Mouse (Mus musculus): ENCODE measurements at regions not wholly inside any gene's neighbourhood (a gene's known extent, or its start where the extent isn't known, plus 50 kb on each side); places are given as distances from the start of the nearest gene placed in this dataset.

DNA sequence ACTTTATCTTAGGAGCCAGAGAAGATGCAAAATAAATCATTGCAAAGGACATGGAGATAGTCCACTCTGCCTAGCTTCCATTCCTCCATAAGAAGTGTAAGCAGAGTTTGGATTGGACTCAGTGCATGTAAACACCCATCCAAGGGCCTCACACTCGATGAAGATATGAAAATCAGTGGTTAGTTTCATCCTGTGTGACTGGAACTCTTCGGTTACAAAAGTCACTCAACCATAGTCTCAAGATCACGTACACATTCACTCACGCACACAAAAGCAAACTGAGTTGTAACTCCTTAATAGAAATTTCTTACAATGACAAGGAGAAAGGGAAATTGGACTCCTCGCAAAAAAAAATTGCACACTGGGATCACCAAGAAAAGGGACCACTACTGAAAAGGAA is 206.9 kb downstream of the Wdr11 start:
- POLR2A ChIA-PET = no interaction called here
- CTCF ChIA-PET = no interaction called here

DNA sequence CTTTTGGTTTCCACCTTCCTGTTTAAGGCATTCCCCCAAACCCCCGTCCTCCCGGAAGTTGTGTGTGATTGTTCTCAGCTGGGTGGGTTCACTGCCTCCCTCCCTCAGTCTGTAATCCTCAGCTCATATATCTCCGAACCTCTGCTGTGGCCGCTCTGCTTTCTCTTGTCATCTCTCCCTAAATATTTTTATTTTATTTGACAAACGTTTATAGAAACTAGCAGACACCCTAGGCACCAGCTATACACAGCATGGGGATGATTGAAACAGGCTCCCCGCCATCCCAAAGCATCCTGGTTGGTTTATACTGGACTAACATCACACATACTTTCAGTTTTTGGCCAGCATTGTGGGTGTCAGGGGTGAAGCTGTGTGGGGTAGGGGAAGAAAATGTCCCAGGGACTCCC is 208.8 kb downstream of the Wdr11 start:
- ChIA-PET CTCF (no interaction called here), POLR2A (no interaction called here)

DNA sequence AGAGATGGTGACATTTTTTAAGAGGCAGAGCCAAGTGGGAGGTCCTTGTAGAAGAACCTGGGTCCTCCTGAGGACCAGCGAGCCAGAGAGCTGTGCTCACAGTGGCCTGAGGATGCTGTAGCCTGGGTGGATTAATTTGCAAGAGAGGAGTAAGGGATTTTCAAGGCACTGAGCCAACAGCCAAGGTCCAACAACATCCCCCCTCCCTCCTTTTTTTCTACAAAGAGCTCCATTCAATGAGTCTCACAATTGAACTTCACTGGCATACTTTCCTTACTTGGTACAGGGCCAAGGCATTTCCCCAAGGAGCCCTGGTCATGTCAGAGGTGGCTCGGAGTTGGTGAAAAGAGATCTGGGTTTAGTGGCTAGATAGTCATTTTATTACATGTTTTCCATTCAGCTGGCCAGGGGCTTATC is 209.8 kb downstream of the Wdr11 start:
- CTCF ChIA-PET = no interaction called here

DNA sequence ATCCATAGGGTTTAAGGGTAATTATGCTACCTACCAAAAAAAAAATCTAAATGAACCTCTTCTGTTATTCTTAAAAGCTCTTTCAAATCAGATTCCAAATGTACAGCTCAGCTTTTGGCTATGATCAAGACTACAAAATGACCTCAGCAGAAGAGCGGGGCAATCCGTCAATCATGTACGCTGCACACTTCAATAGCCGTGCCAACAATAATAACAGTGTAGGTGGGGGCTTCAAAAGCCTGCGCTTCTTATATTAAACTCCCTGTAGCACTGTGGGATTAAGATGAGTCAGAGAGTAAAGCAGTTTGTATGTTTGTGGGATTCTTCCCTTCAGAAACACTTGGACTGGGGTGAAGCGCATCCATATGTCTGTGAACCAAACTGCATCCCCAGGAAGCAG is 210.5 kb downstream of the Wdr11 start:
- ChIA-PET POLR2A (no interaction called here), CTCF (no interaction called here)

More for the DNA sequence above, 209.8 kb downstream of the Wdr11 start:
- POLR2A ChIA-PET = interaction anchor here in 1 of 4 experiments (0.6 kb wide), 1 partner anchor 31 kb away, joined by 6 read pairs; no protein-coding TSS in a partner anchor

DNA sequence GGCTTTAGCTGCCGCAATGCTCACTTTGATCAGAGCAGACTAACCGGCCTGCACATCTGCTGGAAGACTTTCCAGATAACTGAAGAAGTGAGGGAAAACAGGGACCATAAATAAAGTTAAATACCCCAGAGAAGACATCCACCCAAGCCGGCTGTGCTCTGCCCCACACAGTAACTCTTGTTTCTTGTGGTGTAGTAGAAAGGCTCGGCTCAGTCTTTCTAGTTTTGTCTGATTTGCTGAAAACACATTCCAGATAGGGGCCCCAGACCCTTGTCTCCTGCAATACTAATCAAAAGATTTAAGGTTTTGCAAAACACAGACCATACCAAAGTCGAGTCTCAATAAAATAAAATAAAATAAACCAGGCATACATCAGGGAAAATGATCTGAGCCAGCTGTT is 213.7 kb downstream of the Wdr11 start:
- ChIA-PET POLR2A (no interaction called here), CTCF (no interaction called here)

DNA sequence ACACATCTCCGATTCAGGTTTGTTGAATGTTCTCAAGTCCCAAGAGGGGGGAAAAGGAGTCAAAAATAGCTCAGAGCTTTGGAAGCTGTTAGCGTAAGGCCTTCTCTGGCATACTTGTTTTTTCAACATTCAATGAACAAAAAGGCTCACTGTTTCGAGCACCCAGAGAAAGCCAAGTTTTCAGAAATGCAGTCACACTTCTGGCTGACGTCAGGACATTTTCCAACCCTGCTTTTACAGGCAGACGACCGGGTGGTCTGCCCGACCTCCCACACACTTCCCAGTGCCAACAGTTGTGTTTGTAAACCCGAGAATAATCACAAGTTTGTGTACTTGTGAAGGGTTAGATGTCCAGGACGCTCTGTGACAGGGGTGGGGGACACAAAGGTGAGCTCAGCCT is 218.5 kb downstream of the Wdr11 start:
- CTCF ChIA-PET = interaction anchor here in 1 of 4 experiments (1.5 kb wide), 1 partner anchor 156 kb away, joined by 3 read pairs; no protein-coding TSS in a partner anchor
- POLR2A ChIA-PET = no interaction called here

DNA sequence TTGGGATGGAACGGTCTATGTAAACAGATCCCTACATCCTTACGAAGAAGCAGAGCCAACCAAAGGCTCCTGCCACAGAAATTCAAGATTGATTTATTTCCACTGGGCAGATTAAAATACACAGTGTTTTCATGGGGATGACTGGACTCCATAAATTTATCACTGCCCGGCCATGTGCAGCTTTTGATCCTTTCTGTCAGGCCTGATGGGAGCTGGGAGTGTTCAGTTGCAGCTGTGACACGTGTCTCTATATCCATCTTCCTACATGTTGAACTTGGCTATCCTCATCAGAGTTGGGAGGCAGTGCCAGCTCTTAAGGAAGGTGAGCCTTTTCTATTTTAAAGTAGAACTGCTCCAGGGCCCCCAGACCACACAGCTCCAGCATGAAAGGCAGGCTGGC is 218.9 kb downstream of the Wdr11 start:
- POLR2A ChIA-PET = no interaction called here
- CTCF ChIA-PET = interaction anchor here in 1 of 4 experiments (1.5 kb wide), 1 partner anchor 157 kb away, joined by 3 read pairs; no protein-coding TSS in a partner anchor

DNA sequence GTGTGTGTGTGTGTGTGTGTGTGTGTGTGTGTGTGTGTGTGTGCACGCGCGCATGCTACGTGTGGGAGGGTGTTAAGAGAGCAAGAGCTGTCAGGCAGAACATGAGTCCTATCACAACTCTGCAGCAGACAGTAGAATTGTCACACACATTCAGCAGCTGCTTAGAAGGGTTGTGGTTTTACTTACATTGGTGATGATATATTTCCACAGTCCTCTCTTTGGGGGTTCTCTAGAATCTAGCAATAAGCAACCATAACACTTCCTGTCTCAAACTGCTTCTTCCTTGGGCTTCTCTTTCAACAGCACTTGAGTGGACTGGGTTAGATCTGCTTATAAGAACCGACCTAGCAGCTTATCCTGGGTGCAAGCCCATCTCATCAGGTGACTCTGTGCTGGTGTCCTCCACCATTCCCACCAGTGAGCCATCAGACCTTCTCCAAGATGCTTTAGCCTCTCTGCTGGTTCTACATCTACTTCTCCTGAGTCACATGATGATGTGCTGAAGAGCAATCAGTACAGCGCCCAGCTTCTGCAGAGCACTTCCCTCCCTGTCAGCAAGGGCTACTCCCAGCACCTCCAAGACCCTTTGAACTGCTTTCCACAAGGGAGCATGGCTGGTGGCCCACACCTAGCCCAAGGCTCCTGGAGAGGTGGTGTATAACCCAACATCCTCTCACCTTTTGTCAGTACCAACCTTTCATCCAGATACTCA is 222.6 kb downstream of the Wdr11 start:
- POLR2A ChIA-PET = no interaction called here
- CTCF ChIA-PET = no interaction called here

DNA sequence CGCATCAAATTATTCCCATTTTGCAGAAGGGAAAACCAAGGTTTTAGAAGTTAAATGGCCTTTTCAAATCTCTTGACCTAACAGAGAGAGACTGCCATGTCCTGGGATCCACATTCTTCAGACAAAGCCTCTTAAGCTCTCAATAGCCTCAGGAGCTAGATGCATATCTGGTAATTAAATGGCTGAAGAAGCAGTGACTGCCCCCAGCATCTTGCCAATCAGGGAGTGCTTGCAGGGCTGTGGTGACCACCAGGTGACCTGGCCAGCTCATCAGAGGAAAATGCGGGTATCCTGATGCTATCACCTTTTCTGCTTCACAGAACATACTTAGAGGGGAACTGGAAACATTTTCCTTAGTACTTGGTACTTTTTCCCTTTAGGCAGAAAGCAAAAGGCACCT is 227.2 kb downstream of the Wdr11 start:
- CTCF ChIA-PET = no interaction called here

DNA sequence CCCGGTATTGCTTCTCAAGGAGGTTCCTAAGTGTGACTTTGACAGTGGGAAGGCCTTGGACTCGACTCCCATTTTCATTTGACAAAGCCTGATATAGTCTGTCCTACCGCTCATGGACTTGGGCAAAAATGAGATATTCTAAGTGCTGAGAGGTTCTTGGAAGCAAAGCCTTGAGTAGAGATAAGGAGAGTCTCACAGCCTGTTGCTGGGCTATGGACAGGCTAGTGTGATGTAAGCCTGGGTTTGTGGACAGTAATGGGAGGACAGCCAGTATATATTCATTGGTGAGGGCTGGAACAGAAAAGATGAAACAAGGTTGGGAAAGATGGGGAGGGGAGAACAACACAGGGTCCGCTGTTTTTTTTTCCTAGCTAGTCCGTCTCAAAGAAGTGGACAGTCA is 228.0 kb downstream of the Wdr11 start:
- ChIA-PET CTCF (interaction anchor here in 1 of 4 experiments (0.6 kb wide), 1 partner anchor 170 kb away, joined by 3 read pairs; no protein-coding TSS in a partner anchor), POLR2A (interaction anchor here in 1 of 4 experiments (0.5 to 1.3 kb wide), 2 partner anchors 36 to 250 kb away, joined by 3 to 5 read pairs; no protein-coding TSS in a partner anchor)

More for the DNA sequence above, 227.2 kb downstream of the Wdr11 start:
- POLR2A ChIA-PET = interaction anchor here in 1 of 4 experiments (1.3 kb wide), 1 partner anchor 251 kb away, joined by 3 read pairs; no protein-coding TSS in a partner anchor

DNA sequence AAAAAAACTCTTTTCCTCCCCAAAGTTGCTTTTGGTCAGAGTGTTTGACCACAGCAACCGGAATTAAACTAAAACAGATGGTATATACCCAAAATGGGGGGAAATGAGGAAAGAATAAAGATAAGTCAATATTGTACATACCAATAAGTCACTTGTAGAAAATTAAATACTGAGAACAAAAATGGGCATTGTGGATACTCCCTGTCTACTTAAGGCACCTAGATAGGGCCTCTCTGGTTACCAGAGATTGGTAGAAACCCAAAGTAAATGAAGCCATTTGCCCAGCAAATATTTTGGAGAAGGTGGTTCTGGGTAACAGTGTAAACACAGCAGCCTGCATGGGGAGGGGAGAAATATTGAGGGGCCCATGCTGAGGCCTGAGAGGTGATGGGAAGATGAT is 237.3 kb downstream of the Wdr11 start:
- ChIA-PET CTCF (no interaction called here), POLR2A (no interaction called here)

DNA sequence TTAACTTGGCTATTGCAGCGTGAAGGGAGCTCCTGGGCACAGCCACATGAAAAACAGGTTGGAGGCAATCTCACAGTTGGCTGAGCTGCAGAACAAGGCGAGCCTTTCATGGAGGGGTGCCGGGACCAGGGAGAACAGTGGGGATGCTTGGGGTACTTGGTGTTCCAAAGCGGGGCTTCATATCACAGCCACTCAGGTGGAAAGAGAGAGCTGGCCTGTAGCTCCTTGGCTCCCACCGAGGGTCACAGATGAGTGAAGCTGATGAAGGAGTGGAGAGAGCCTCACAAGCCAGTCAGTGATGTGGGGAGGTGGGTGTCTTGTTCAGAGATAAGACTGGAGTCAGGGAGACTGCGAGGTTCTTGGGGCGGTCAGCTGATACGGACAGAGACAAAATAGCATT is 241.2 kb downstream of the Wdr11 start:
- POLR2A ChIA-PET = interaction anchor here in 1 of 4 experiments (0.5 kb wide), 1 partner anchor 183 kb away, joined by 5 read pairs; no protein-coding TSS in a partner anchor
- CTCF ChIA-PET = no interaction called here

DNA sequence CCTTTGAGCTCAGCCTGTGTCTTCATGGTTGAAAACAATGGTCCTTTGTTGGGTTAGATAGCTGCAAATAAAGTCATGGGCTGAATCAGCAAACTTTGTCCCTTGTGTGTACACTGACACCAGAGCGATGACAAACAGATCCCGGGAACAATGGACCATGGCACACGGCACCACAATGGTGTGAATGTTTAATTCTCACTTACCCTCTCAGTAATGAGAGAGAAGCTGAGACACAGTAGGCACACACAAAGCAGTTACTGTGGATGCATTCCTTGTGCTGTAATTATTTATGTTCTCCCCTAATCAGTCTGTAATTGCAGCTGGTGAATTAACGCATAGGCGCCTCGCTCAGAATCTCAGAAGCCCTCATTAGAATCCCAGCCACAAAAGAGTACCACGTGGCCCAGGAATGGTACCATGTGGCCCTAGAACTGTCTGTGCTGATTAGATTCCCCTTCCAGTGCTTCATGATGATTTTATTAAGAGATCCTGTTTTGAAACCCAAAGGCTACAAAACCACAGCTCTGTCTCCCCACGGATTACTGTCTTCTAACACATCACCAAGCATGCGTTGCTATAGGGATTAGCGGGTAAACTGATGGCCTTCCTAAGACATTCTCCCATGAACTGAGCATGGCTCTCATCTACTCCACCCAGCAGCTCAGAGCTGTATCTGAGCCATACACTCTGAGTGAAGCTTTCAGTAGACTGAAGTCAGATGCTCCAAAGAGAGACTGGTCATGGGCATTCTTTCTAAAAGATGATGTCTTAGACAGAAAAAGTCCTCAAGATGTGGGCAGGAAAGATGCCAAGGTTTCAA is 250.8 kb downstream of the Wdr11 start:
- CTCF ChIA-PET = interaction anchor here in 1 of 4 experiments (0.6 kb wide), 1 partner anchor 956 kb away, joined by 3 read pairs; no protein-coding TSS in a partner anchor
- POLR2A ChIA-PET = interaction anchor here in 1 of 4 experiments (1.5 kb wide), 1 partner anchor 17 kb away, joined by 3 read pairs; no protein-coding TSS in a partner anchor

DNA sequence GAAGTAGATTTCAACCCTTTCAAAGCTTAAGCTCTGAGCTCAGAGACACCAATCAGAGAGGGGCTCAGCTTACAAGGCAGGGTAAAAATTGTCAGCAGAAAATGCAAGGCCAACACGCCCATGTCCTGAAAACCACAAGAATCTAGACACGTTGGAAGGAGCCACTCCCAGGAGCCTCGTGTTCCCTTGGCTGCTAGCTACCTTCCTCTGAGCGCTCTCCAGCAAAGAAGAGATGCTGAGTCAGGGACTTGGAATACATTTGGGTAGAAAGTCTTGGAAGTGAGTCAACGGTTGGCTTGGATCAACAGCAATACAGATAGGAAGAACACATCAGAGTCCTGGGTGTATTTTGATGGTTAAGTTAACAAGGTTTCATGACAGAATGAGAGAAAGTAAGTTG is 255.5 kb downstream of the Wdr11 start:
- ChIA-PET POLR2A (no interaction called here), CTCF (no interaction called here)

DNA sequence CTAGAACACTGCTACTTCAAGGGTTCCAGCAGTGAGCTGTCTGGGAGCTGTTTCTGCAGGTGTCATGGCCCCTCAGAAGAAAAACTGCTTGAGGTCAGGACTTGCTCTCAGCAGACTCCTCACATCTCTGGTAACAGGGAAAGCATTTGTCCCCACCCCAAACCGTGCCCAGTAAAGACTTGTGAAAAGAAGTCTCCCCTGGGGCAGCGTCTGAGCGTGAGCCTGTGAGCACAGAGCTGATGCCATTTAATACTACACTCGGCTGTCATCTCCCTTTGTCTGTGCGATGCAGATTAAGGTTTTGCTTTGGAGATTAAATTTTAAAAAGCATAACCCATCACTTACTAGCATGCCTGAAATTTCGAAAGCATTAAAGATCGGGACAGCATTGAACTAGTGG is 261.9 kb downstream of the Wdr11 start:
- POLR2A ChIA-PET = no interaction called here
- CTCF ChIA-PET = no interaction called here

DNA sequence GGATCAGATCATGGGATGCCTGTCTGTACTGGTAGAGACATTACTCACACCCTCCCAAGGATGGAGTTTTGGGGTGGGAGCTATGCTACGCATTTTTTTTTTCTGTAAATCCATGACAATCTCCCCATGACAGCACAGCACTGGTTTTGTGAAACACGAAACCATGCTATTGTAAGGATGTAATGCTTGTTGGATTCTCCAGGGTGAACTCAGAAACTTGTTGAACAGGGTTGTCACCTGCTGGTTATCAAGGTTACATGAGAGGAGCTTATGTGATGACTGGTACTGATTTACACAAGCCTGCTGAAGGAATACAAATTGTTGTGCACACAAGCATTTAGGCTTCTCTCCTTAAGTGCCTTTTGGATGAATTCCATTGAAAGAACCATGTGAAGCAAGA is 263.3 kb downstream of the Wdr11 start:
- ChIA-PET CTCF (no interaction called here), POLR2A (interaction anchor here in 1 of 4 experiments (0.6 kb wide), 1 partner anchor 107 kb away, joined by 3 read pairs; no protein-coding TSS in a partner anchor)

DNA sequence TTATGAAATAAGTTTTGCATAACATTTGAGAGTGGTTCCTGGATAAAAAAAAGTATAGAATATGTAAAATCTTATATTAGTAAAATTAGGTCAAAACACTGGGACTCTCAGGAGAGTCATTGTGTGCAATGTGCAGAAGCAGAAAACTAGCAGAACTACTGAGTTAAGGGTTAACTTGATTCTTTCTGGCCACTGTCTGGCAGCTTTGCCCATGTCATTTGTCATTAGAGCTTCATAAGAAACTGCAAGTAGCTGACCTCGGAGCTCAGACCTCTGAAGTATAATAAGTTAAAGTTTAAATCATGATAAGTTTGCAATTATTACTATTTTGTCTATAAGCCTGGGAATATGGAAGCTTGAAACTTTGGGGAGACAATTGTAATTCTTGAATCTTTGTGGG is 271.3 kb downstream of the Wdr11 start:
- CTCF ChIA-PET = no interaction called here
- POLR2A ChIA-PET = no interaction called here

DNA sequence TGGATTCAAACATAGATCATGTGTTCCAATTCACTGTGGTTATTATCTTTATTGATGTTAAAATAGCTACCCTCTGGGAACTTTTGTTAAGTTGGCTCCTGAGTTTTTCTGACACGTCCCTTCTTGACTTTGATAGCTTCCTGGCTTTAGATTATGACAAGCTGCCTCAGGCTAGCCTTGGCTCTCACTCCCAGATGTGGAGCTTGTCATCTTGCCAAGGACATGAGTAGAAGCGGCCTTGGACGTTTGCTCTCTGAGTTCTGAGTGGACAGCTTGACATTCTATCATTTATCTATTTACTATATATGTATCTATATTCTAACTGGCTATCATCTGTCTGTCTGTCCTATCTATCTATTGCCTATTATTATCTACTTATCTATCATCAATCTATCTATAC is 273.9 kb downstream of the Wdr11 start:
- ChIA-PET CTCF (no interaction called here), POLR2A (no interaction called here)

DNA sequence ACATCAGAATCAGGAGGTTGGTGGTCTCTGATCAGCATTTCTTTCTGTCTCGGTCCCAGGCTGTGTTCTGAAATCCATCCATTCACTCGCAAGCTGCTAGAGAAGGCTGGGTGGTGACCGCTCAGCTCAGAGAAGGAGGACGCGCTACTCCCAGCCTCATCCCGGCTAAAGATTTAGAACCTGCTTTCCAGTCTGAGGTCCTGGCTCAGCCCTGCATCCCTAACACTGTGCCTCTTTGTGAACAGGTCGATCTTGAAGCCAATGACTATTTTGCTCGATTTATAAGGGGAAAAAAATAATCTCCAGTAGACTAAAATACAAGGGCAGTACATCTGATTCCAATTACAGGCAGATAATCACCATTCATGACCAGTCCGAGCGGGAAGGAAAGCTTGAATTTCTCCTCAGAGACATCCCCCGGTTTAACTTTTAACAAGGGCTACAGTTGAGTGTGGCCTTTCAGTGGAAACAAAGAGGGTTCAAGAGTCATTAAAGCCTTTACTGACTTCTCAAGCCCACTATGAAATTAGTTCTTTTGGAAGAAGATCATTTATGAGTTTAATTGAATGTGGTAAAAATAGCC is 280.6 kb downstream of the Wdr11 start:
- ChIA-PET CTCF (no interaction called here), POLR2A (interaction anchor here in 1 of 4 experiments (0.9 kb wide), 1 partner anchor 47 kb away, joined by 3 read pairs; no protein-coding TSS in a partner anchor)

DNA sequence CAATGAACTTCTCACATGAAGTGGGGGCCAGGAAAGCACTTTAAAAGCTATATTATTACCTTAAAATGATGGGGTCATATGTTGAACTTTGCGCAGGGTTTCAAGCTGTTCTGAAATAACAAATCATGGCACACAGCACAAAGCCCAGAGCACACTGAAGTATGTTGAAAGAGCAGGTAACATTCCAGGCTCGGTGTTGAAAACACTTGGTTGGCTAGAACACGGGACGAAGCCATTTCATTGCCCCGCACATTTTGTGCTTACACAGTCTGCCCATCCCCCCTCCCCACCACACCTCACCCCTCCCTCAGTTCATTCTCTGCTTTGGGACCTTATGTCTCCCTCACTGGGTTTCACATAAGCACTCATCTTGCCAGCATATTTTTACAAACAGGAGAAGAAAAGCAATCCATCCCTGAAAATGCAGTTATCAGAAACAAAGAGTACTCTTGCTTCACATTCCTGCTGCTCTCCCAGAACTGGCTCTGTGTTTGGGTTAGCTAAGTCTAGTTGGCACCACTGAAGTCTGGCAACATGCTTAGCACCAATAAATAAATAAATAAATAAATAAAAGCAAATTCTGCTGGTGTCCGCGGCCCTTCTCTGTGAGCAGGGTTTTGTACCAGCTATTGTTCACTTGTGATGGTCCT is 284.7 kb downstream of the Wdr11 start:
- ChIA-PET POLR2A (no interaction called here), CTCF (no interaction called here)

All from embryonic stem cell, embryonic (primary cell).